ENCODE assay signal across 18 mouse cellular contexts in genomic region chr10:99476214-99476613, GRCm38 (mm10).
"Had no signal": no experiment of that assay in that cellular context is flagged by ENCODE, and none has a peak within 500 bp of the region (broad histone marks: within the 10 kb centered on the region; RNA-seq: fewer than 3 reads in every experiment).

No protein-coding gene starts in this region.

- H3K4me3 ChIP-seq: liver, embryonic 13.5 days; megakaryocyte, embryonic 14.5 days; midbrain, embryonic 10.5 days; midbrain, embryonic 13.5 days; myocyte; neural tube, embryonic 13.5 days had no signal

- ATAC-seq: lung, postnatal 0 days; midbrain, embryonic 13.5 days; midbrain, embryonic 16.5 days had no signal

- H3K4me2 ChIP-seq: liver, embryonic 13.5 days; midbrain, embryonic 13.5 days; neural tube, embryonic 13.5 days had no signal

- H3K27ac ChIP-seq: liver, embryonic 13.5 days; midbrain, embryonic 10.5 days; midbrain, embryonic 13.5 days; neural tube, embryonic 13.5 days; stomach, postnatal 0 days had no signal

- H3K36me3 ChIP-seq: liver, embryonic 13.5 days; midbrain, embryonic 10.5 days; midbrain, embryonic 13.5 days; neural tube, embryonic 13.5 days had no signal

- H3K27me3 ChIP-seq: liver, embryonic 13.5 days; megakaryocyte, embryonic 14.5 days; midbrain, embryonic 13.5 days; neural tube, embryonic 13.5 days had no signal

- H3K4me1 ChIP-seq: liver, embryonic 13.5 days; megakaryocyte, embryonic 14.5 days had no signal

- H3K9ac ChIP-seq: liver, embryonic 13.5 days; midbrain, embryonic 13.5 days; neural tube, embryonic 13.5 days had no signal

- DNase-seq: kidney, adult 9 months; kidney, postnatal 14 days; kidney, postnatal 4 days; liver, embryonic 13.5 days; lung, adult 2 months; lung, postnatal 36 days; retina, postnatal 1 day; thymus, adult 2 months; thymus, postnatal 14 days; thymus, postnatal 4 days had no signal

- H3K9me3 ChIP-seq: liver, embryonic 13.5 days; midbrain, embryonic 10.5 days; midbrain, embryonic 13.5 days; neural tube, embryonic 13.5 days had no signal
